Mouse (Mus musculus) embryonic facial prominence, embryonic 14.5 days (tissue): ENCODE data around the gene Btbd35f24. TPM values are rescaled to one million over a fixed set of nuclear protein-coding genes. Genes with fewer than 3 reads are reported as not detected.
"Not testable (repeated sequence)": the region's sequence is repeated elsewhere in the genome, so short reads cannot be mapped to it uniquely, and the experiment has no call there.

Experiments used
- ATAC-seq: fragments of 200-750 bp; cut with Nextera tagmentation; 2 replicates; pipeline ENCODE4 v1.8.0; 2017; ENCODE audit warnings: low read depth, moderate number of reproducible peaks, moderate TSS enrichment
- DNase-seq: peaks from one replicate; pipeline ENCODE4 v3.0.0-alpha.2; 2015; ENCODE audit warnings: low spot score
- H3K27ac ChIP-seq: fragments of 300-500 bp; sonication (generic); replicated peaks from 2 replicates; pipeline ENCODE4 v1.5.1; 2014; ENCODE audit warnings: low read depth, mild to moderate bottlenecking, low read length, moderate library complexity
- H3K27me3 ChIP-seq: fragments of 300-500 bp; sonication (generic); replicated peaks from 2 replicates; pipeline ENCODE4 v1.6.1; 2014; ENCODE audit warnings: low read length; ENCODE audit not compliant: control insufficient read depth, insufficient read depth
- H3K36me3 ChIP-seq: fragments of 300-500 bp; sonication (generic); 2 replicates; pipeline ENCODE4 v1.6.1; 2014; ENCODE audit warnings: low read length, mixed read lengths; ENCODE audit not compliant: control insufficient read depth, insufficient read depth
- H3K4me1 ChIP-seq: fragments of 300-500 bp; sonication (generic); 2 replicates; pipeline ENCODE4 v1.6.1; 2014; ENCODE audit warnings: antibody characterized with exemption, low read length; ENCODE audit not compliant: control insufficient read depth, insufficient read depth
- H3K4me2 ChIP-seq: fragments of 300-500 bp; sonication (generic); 2 replicates; pipeline ENCODE4 v1.6.1; 2014; ENCODE audit warnings: low read depth, mild to moderate bottlenecking, low read length, moderate library complexity, mixed read lengths
- H3K4me3 ChIP-seq: fragments of 300-500 bp; sonication (generic); 2 replicates; pipeline ENCODE4 v1.5.1; 2014; ENCODE audit warnings: low read depth, mild to moderate bottlenecking, low read length
- H3K9ac ChIP-seq: fragments of 300-500 bp; sonication (generic); 2 replicates; pipeline ENCODE4 v1.6.1; 2014; ENCODE audit warnings: low read depth, mild to moderate bottlenecking, low read length, moderate library complexity, mixed read lengths
- H3K9me3 ChIP-seq: fragments of 300-500 bp; sonication (generic); 2 replicates; pipeline ENCODE4 v1.6.1; 2016; ENCODE audit warnings: low read length; ENCODE audit not compliant: control insufficient read depth
- whole genome bisulfite sequencing: fragments of 180-500 bp; shearing (Covaris S2); extraction: QIAGEN DNeasy Blood & Tissue Kit; methylation state at CpG from one replicate; pipeline ENCODE4 v1.1.7; 2014; 5-methylcytosine and 5-hydroxymethylcytosine counted together
- polyA plus RNA-seq: library from polyadenylated mRNA; unstranded; fragments of >200 nt; fragmentation: Nextera tagmentation; extraction: Ambion mirVana; gene quantifications from 2 replicates; pipeline ENCODE4 v1.2.1, GENCODE M21; 2014

Gene Btbd35f24
- not detected in 2 replicates for polyA plus RNA-seq

- not testable (repeated sequence) for H3K4me2 ChIP-seq, H3K27ac ChIP-seq, H3K9me3 ChIP-seq, DNase-seq, H3K27me3 ChIP-seq, ATAC-seq, H3K4me3 ChIP-seq, H3K4me1 ChIP-seq, H3K36me3 ChIP-seq, H3K9ac ChIP-seq
- no CpG with 5 or more reads among the region's 2 CpGs for WGBS
Measured at GRCm38 (mm10) chrX:3195727-3196126, at the start of gene Btbd35f24. Gene Btbd35f24, minus strand, starts transcription at chrX:3195827.

Other genes with a start within 250 kb of the Btbd35f24 start
- not detected in 2 replicates for gene Btbd35f23, start 119.0 kb downstream of the Btbd35f24 start, polyA plus RNA-seq
- not detected in 2 replicates for gene Btbd35f11, start 247.9 kb upstream of the Btbd35f24 start, polyA plus RNA-seq